Mouse (Mus musculus) spleen, adult 12 weeks (tissue): Measurements from ENCODE around the gene Adam12.

Experiments used
- DNase-seq: peaks from one replicate; pipeline ENCODE4 v3.0.0; 2022; ENCODE audit warnings: low spot score

Adam12 gene

DNA sequence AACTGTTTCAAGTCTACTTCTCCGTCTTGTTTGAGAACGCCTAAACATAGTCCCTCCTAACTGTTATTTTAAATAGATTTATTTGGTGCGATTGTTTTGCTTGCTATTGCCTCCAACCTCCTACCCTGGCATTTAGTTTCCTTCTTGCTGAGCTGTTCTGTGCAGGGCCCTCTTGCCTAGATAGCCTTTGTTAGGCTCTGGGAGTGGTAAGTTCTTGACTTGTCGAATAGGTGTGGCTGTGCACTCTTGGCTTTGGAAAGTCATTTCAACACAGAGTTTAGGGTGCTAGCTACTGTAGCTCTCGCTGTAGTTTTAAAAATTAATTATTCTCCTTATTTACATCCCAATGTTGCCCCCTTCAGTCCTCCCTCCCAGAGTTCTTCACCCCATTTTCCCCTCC lies 222.8 kb downstream of the Adam12 start:
- DNase-seq: no peak

- DNase-seq: no peak
Observed at GRCm38 (mm10) chr7:134007942-134008361, 224.0 kb downstream of the Adam12 start.

- DNase-seq: no peak
Observed at GRCm38 (mm10) chr7:134001581-134001980, 230.4 kb downstream of the Adam12 start.

GRCm38 (mm10) chr7:133990930-133991329 lies 241.0 kb downstream of the Adam12 start:
- no peak for DNase-seq

DNA sequence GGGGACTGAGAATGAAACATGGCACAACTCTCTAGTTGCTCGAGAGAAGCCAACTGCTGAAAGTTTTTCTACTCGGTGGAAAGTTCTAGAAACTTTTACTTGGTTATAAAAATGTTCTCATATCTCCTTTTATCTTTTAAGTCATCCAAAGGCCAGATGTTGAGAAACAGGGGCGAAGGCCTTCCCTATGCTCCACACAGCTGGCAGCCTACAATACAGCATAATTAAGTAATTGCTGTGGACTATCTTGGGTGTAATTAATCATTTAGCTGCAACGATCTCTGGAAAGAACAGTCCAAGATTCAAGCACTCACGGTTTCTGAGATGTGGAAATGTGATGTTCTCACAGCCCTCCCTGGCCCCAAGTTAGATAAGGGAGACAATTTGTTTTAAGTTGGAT lies 243.6 kb downstream of the Adam12 start:
- DNase-seq: no peak

GRCm38 (mm10) chr7:133986201-133986600 lies 245.7 kb downstream of the Adam12 start:
- no peak for DNase-seq

GRCm38 (mm10) chr7:133985648-133986047 lies 246.3 kb downstream of the Adam12 start:
- no peak for DNase-seq

DNA sequence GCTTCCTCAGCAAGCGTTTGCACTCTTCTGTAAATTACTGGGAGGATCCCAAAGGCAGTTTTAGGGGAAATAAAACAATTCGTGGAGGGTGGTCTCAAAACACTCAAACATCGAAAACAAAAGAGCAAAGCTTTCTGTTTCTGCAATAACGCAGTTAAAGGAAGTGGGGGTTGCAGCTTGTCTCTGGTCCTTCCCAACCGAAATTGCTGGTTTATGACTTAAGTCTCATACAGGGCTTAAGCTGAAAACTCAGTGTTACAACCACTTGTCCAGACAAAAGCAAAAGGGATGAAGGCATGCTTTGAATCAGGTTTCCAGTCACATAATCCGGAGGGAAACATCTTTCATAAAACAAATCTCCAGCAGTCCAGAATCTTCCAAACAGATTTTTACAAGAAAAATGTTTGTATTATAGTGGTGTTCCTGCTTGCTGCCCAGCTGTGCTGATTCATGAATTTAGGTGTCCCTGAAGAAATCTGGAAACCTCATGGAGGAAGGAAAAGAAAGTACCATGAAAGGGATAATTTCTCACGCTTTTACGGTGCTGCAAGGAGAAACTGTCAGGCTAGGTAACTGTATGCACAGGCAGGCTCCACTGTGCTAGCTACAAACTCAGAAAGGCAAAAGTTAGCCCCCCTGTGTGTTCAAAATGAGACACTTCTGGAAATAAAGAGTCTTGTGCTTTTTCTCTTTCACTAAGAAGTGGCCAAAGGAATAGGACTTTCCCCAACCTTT lies 255.4 kb downstream of the Adam12 start:
- no peak for DNase-seq

DNA sequence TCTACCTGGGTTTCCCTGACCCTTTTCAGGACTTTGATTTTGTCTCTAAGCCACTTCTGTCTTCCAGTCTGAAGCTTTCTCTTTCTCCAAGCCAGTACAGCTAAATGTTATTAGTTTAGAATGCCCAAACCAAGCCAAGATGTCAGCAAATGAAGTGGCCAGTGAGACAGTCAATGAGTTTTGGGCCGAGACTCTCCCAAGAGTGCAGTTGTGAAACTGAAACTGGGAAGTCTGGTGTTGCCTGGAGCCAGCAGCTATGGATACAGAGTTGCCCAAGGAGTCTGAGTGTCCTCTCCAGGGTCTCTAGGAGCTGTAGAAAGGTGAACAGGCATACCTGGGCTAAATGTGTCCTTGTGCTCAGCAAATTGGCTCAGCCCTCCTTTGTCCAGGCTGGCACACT lies 260.9 kb downstream of the Adam12 start:
- no peak for DNase-seq

- DNase-seq: no peak
Observed at GRCm38 (mm10) chr7:133970407-133970806, 261.5 kb downstream of the Adam12 start.

DNA sequence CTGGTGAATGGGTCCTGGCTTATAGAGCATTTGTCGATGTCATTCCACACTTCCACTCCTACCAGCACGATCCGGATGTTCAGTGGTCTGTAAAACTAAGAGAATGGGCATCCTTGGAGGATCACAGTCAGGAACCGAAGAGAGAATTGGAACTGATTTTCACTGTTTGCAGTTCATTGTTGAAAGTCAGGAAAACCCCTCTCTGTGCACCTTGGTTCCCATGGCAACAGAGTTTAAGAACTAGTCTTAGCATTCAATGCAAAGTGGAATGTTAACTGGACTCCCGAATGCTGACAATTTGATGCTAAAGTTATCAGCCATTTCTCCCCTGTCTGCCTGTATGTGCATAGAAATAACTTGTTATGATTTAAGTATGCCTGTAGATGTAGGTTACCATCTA lies 264.0 kb downstream of the Adam12 start:
- no peak for DNase-seq

DNA sequence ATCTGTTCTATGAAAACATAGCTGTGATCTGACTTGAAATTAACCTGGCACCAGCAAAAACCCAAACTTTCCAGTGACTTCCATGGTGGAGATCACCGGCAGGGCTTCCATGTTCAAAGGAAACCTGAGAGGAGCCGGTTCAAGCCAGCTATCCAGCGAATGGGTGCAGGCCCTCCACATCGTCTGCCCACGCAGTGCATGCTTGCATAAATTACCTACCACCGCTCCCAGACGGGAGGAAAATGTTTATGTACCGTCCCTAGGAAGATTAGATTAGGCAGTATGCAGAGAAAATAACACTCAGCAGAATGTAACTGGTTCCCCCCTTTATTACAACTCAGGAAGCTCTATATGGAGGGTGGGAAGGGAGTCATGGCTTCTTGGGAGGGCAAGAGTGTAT lies 268.4 kb downstream of the Adam12 start:
- no peak for DNase-seq

GRCm38 (mm10) chr7:133959200-133959599 lies 272.7 kb downstream of the Adam12 start:
- no peak for DNase-seq

GRCm38 (mm10) chr7:133957873-133958272 lies 274.1 kb downstream of the Adam12 start:
- DNase-seq: no peak

DNA sequence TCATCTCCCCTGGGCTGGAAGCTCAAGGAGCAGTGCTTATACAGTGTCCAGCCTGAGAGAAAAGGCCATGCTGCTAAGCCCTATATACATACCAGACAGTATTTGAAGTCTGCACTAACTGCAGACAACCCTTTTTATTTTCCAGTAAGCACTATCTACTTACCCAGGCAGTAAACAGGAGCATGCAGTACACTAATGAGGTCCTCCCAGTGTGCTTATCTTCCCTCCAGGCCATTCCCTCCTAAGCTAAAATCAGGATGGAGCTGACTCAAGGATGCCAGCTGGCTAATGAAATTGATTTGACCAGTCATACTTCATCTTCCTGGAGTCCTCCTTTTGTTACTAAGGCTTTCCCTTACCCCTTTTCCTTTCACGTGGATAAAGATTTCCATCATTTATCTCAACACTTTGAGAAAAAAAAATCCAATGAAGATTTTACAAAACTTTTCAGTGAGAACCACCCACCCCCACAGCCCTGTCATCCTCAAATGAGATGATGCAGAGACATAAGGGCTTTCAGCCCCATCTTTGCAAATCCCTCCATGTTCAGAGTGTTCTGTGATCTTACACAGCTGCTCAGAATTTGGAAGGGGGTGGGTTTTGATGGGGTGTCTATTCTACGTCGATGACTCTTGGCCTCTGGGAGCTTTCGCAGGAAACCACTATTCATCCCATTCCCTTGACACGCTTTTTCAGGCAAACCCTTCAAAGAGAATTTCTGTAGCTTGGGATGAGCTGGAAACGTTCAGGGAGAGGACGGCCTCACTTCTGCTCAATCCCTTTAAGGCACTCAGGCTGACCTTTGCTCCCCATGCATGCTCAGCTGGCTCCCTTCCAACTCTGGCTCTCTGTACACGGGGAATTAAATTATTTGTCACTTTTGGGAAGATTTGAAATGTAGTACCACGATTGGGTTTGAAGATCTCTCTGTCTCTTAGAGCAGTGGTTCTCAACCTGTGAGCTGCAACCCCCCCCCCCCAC lies 277.5 kb downstream of the Adam12 start:
- DNase-seq: no peak

- no peak for DNase-seq
Observed at GRCm38 (mm10) chr7:133951777-133952545, 280.0 kb downstream of the Adam12 start.

DNA sequence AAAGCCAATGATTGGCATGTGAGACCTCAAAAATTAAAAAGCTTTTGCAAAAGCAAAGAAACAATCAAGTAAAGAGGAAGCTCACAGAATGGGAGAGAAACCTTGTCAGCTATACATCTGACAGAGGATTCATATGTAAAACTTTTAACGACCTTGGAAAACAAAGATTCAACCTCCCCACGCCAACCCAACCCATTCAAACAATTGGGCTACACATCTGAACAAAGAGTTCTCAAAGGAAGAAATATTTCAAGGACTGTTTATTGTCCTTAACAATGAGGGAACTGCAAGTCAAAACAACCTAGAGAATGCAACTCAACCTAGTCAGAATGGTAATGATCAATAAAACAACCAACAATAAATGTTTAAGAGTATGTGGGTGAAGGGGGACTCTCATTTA lies 284.6 kb downstream of the Adam12 start:
- DNase-seq: no peak

DNA sequence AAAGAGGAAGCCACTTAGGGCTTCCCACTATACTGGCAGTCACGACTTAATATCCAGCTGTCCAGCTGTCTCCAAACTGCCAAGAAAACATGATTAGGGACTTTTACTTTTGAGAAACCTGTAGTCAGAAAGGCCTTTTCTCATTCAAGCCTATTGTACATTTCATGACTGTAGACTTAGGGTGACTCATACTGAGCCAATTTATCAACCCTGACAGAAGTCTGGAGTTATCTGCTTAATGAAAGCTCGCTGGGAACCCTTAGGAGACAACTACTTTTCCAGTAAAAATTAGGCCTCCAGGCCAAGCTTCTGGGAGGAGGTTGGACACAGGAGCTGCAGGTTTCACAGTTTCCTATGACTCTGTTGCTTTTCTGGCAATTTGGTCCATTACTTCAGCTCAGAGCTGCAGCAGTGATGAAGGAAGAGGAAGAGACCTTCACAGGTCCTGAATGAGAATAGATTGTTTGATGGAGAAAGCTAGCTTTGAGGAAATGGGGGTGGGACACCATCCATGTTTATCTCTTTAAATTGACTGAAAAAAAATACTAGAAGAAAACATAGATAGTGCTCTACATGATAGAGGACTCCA lies 285.1 kb downstream of the Adam12 start:
- no peak for DNase-seq

DNA sequence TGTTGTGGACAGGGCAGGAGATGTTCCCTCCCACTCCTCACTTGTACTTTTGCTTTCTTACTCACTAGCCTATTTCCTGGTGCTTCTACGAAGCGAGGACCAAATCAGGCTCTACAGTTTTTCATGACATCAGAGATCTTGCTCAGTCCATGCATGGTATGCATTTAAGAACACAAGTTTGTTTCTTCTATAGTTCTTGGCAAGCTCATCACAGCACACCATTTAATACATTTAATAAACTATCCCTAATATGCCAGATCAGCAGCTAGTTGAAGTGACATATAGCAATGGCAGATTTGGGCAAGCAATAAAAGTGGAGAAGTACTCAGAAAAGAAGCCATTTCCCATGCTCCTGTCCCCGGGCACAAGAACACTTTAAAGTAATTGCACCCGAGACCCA lies 285.8 kb downstream of the Adam12 start:
- no peak for DNase-seq

- DNase-seq: no peak
Observed at GRCm38 (mm10) chr7:133940405-133940804, 291.5 kb downstream of the Adam12 start.

DNA sequence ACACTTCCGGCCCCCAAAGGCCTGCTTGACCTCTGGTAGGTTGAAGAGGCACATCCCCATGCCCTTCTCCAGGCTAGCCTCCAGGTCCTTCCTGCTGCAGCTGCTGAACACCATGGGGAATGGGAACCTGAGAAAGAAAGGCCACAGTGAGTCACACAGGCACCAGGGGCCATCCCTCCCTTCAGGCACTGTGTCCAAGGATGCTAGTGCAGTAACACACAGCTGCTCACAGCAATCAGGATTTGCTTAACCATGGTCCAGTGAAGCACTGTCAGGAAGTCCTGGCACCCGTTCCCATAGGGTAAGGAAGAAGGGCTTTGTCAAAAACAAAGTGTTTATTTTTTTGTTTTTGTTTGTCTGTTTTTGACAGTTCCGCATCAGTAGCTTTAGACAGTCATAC lies 294.5 kb downstream of the Adam12 start:
- no peak for DNase-seq

GRCm38 (mm10) chr7:133936377-133936776 lies 295.6 kb downstream of the Adam12 start:
- no peak for DNase-seq
